Mouse (Mus musculus): ENCODE results near the gene Gm37240.

Gm37240 gene

DNA sequence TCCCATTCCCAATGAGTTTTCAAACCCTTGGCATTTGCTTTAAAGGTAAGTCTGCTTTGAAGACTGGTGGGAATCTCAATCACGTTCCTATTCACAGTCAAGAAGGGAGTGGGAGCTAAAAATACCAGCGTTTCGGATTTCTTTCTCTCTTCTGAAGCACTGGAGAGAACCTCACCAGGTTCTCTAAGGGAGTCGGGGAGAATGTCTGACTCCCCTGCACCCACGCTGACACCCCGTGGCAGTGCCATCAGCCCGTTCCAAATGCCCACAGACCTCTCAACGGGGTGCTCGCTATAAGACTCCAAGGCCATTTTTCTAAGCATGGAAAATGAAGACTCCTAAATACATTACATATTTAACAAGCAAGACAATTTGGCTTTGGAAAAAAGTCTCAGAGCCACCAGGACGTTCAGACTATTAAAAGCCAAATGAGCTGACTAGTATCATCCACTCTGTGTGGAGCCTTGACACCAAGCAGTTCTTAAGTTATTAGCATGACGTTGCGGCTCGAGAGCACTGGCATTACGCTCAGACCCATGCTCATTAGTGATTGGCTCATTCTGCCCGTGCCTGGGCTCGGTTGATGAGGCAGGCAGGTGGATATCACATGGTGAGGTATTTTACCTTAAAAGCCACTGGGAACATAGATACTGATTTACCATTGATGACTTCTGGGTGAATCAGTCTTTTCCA is 508.5 kb downstream of the Gm37240 start:
- DNase-seq = no peak

DNA sequence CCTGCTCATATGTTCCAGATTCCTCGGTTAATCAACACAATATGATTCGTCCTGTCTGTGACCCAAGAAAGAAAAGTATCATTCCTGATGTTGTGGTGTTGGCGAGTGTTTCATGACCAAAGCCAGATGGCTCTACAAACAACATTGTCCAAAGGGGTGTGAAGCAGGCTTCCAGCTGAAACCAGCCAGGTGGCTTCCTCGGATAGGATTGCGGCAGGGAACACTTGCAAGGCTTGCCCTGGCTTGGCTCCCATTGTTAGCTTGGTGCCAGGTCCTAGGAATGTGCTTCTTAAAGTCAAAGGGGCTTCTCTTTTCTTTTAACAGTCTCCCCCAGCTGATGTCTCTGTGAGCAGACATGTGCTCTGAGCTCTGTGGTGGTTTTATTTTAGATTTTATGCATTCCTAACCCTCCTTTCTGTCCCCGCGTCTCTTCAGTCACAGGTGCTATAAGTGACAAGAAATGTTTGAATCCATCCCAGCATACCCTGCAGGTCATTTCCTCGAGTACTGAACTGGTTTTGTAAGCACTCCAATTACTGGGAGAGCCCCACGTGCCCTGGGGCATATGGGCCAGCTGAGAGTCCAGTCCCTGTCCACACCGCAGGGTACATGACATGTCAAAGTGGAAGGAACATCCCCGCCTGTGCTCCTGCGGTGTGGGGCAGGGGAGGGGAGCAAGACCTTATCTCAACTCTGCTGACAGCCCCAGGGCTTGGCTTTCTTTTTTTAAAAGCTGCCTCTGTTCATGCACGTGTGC is 509.2 kb downstream of the Gm37240 start:
- DNase-seq = no peak

DNA sequence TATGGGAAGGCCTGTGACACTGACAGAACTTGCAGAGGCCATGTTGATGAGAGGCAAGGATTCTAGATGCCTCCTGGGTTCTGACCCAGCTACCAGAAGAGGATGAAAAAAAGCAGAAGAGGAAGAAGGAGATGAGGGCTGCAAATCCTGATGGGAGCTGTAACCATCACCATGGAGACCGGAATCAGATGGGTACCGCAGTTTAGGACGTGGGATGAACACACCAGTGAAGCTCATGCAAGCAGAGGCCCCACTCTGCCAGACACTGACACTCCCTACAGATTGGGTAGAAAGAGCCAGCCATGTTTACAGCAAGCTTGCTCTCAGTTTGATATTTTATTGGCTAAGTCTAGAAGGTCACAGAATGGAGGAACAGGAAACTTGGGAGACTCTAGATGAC is 509.8 kb downstream of the Gm37240 start:
- DNase-seq = no peak

GRCm38 (mm10) chr3:85376541-85376940 is 510.8 kb downstream of the Gm37240 start:
- DNase-seq = no peak

- DNase-seq = no peak
Measured at GRCm38 (mm10) chr3:85373039-85373438, 514.3 kb downstream of the Gm37240 start.

DNA sequence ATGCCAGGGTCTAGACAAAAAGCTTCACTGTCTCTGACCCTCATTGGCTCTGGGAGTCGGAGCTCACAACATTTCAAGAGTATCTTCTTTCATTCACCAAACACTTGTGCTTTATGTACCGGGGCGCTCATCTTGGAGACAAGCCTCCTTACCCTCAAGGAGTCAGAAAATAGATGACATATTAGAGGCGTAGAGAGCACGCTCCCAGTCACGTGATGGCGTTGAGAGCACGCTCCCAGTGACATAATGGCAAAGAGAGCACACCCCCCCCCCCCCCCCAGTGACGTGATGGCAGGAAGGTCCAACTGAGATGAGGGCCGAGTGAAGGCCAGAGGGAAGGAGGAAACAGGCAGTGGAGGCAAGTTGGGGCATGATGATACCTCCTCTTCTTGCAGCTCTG is 517.5 kb downstream of the Gm37240 start:
- no peak for DNase-seq

GRCm38 (mm10) chr3:85369157-85369556 is 518.2 kb downstream of the Gm37240 start:
- DNase-seq = no peak

- DNase-seq = no peak
Measured at GRCm38 (mm10) chr3:85368354-85369120, 518.8 kb downstream of the Gm37240 start.

- DNase-seq = no peak
Measured at GRCm38 (mm10) chr3:85364591-85365343, 522.6 kb downstream of the Gm37240 start.

GRCm38 (mm10) chr3:85362883-85363282 is 524.4 kb downstream of the Gm37240 start:
- no peak for DNase-seq

DNA sequence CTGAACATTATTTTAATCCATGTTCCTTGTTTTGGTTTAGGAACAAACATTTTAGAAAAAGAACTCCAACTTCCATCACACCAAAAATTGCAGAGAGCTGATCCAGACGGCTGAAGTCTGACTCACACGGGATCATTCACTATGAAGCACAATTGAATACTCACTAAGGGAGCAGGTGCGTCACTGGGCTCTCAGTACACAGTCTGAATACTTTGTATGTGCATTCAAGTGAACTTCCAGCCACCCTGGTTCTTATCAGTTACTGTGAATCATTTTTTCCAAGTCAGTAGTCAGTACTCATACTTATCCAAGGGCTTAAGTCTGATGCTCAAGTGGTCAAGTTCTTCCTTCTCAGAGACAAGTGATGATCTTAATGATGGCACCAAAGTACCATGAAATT is 530.9 kb downstream of the Gm37240 start:
- no peak for DNase-seq

- no peak for DNase-seq
Measured at GRCm38 (mm10) chr3:85348021-85348420, 539.3 kb downstream of the Gm37240 start.

GRCm38 (mm10) chr3:85341103-85341860 is 546.0 kb downstream of the Gm37240 start:
- no peak for DNase-seq

DNA sequence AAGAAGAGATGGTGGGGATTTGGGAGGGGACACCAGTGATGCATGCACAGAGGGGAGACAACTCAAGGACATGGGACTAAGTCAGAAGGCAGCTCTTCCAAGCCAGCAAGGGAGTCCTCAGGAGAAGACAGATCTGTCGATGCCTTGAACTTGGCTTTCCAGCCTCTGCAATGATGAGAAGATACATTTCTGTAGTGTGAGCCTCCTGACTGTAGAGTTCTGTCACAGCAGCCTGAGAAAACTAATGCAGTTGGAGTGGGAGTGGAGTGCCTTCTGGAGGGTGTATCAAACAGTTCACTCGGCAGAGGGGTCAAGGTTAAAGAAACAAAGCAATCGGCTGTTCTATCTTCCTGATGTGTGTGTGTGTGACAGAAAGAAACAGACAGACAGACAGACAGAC is 546.8 kb downstream of the Gm37240 start:
- no peak for DNase-seq

DNA sequence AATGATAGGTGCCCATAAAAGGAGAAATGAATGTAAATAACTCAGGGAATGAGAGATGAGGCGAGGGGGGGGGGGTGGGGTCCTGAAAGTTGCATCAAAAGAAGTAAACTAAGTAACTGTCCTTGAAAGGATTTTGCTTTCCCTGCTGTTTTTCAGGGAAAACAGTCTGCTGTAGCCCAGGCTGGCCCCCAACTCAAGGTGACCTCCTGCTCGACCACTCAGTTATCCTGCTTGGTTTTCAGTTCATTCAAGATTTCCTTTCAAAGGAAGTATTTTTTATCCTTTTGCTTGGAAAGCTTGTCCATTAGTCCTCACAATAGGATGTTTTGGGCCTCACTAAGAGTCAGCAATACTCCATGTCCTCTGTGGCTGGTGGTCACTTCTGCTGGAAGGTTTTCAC is 547.4 kb downstream of the Gm37240 start:
- no peak for DNase-seq

- DNase-seq = no peak
Measured at GRCm38 (mm10) chr3:85339269-85339820, 548.0 kb downstream of the Gm37240 start.

DNA sequence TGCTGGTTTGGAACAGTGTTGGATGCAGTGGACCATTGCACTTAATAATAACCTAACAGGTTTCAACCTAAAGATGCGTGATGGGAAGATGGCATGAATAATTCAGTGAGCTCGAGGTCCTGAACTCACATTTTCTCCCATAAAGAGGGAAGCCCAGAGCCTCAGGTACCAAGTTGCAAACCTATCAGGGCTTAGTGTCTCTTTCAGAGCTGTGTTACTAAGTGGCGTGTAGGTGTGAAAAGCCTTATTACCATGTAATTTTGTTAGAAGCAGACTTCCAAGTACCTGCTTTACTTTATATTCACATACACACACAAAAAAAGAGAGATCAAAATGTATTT is 548.6 kb downstream of the Gm37240 start:
- DNase-seq = no peak

DNA sequence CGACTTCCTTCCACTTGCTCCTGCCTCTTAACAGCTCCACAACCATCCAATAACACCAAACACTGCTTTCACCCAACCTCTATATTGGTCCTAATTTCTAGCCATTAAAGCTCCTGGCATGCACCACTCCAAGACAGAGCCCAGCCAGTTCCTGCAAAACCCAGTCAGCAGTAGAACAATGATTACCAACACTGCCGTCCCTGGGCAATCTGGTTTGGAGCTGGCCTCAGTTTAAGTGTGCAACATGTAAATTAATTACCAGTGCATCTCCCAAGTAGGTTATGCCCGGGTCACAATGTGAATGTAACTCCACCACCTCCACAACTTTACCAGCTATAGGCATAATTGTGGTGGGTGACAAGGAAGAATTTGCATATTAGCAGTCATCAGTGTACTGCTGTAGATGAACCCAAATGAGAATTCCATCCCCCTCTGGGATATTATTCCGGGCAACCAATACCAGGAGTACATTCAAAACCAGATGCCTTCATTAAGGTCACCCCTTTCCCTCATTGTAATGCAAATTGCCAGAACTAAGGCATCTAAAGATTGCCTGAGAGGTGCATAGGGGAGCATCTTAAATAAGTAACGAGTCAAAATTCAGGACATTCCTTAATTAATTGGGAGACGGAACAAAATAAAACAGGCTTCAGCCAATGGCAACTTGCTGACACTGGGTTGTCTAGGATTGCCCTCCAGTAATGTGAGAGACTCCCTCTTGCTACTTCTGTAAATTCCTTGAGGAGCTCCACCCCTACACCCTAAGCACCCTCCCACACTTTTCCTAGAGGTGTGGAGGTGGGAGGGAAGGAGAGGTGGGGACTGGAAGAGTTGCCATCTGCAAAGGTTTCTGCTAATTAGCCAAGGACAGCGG is 549.2 kb downstream of the Gm37240 start:
- no peak for DNase-seq

DNA sequence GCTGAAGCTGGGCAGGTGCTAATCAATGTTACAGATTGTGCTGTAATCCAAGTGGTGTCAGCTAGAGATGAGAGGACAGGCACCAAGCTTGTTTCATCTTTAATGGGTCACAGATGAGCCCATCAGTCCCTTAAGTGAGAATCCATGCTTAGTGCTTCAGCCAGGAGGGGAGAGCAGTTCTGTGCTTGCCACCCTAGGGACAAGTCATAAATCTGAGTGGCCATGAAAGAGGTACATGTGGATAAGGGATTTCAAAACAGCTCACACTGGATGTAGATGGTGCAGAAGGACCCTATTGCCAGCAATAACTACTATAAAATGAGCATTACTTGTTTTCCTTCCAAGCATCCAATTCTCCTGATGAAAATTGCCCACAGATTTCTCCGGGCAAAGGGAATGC is 551.8 kb downstream of the Gm37240 start:
- DNase-seq = no peak

- no peak for DNase-seq
Measured at GRCm38 (mm10) chr3:85332276-85332675, 555.0 kb downstream of the Gm37240 start.

GRCm38 (mm10) chr3:85318256-85318655 is 569.1 kb downstream of the Gm37240 start:
- no peak for DNase-seq
